Mouse (Mus musculus) cerebellum, adult 11 months (tissue): ENCODE results near the gene Swi5.
"Not testable (repeated sequence)": the region's sequence is repeated elsewhere in the genome, so short reads cannot be mapped to it uniquely, and the experiment has no call there.

ENCODE experiments used
- DNase-seq: peaks from one replicate; pipeline ENCODE4 v3.0.0; 2022

The Swi5 gene

DNA sequence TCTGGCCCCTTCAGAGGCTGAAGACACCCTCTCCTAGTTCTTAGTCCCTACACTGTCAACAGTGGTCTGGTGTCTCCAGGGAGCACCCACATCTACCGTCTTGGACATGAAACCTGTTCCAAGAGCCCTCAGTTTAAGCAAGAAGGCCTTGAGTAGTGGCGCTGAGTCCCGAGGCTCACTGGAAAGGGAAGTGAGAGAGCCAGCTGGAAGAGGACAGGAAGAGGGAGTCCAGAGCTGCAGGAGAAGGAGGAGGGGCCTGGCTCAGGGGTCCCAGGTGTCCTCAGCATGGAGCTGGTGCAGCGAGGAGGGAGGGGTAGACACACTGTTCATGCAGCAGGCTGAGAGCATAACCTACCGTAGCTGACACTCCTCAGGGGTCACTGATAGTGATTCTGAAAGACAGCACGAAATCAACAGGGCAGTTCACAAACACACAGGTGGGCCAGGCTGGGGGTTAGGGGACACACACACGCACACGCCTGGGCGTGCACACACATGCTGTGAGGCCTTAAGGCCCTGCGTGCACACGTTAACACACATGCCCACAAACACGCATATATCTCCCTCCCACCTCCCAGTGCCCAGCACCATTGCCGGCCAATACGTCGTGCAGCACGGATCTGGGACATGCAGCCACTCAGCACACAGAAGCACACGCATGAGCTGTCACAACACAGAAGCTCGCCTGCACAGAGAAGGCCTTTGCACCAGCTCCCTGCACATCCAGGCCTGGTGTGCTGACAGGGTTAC is 22.4 kb upstream of the Swi5 start:
- no peak for DNase-seq

DNA sequence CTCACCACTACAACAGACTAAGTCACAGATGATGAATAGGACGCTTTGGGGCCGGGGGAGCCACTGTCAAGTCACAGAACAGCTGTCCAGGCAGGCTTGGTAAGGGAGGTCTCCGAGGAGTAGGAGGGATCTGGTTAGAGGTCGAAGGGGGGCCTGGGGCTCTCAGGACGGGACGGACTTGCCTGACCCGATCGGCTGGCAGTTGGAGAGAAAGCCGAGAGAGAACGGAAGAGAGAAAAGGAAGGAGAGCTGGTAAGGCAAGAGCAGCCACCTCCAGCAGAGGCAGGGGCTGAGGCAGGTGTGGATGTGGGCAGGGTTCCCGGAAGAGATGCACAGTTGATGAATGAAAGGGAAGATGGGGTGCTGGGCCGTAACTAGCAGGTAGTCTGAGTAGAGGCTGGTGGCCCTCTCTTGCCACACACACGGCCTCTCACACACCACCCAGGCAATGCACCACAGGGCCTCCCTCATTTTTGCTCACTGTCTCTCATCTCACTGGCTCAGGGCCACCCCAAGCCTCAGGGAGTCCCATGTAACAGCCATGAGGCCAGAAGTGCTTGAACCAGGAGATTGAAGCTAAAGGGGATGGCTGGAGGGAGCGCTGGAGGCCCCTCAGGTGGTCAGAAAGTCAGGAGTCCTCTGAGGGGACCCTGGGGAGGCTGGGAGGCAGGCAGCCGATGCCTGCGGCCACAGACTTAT is 21.1 kb upstream of the Swi5 start:
- no peak for DNase-seq

GRCm38 (mm10) chr2:32307941-32308760 is 20.3 kb upstream of the Swi5 start:
- peak; percentile 74 for DNase-seq

DNA sequence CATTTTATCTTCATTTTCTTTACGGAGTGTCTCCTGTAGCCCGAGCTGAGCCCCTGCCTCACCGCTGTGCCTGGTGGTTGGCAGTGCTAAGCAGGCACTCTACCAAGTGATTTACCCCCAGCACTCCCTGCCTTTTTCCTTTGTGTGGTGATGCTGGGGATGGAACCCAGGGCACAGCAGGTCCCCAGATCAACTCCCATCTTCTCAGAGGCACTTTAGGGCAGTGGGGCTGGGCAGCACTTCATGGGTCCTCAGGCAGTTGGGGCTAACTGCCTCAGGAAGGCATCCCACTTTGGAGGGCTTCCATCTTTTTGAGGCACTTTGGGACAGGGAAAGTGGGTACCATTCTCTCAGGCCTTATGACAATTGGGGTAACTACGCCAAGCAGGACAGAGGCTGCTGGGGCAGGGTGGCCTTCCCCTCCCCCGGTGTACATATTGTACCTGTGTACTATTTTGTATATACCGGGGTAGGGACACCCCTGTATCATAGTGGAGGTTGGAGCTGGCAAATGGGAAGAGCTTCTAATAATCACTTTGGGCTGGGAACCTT is 19.4 kb upstream of the Swi5 start:
- no peak for DNase-seq

- DNase-seq = no peak
Observed at GRCm38 (mm10) chr2:32306176-32306575, 18.3 kb upstream of the Swi5 start.

- no peak for DNase-seq
Observed at GRCm38 (mm10) chr2:32305668-32306067, 17.8 kb upstream of the Swi5 start.

DNA sequence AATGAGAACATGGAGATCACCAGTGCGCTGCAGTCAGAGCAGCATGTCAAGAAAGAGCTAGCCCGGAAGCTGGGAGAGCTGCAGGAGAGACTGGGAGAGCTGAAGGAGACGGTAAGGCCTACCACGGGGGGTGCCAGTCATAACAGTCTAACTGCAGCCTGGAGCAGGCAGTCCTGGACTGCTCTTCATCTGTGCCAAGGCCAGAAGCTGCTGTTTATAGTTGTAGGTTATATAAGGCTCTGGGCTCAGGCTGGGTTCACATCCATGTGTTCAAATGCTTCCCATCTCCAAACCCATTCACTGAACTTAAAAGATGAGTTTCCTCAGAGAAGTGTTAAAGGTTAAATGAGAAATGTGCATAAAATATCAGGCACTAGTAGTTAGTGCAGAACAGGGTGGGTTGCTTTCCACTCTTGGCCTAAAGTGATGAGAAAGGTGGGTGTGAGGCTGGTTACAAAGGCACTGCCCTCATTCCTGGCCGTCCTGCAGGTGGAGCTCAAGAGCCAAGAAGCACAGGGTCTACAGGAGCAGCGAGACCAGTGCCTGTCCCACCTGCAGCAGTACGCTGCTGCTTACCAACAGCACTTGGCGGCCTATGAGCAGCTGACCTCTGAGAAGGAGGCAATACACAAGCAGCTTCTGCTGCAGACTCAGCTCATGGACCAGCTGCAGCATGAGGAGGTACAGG is 16.4 kb upstream of the Swi5 start:
- peak; percentile 77 for DNase-seq

DNA sequence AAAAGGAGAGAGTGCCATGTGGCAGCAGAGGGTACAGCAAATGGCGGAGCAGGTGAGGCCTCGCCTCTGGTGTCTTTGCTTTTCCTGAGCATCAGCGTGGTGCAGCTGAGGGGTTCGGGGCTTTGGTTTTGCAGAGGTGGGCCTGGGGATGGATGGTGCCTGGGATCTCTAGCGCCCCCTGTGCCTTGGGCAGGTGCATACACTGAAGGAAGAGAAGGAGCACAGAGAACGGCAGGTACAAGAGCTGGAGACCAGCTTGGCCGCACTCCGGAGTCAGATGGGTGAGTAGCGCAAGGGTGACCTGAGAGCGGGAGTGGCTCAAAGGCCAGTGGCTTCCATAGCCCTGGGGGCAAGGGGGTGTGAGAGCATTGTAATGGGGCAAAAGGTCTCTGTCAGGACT is 15.1 kb upstream of the Swi5 start:
- no peak for DNase-seq

- DNase-seq = no peak
Observed at GRCm38 (mm10) chr2:32299469-32299868, 11.6 kb upstream of the Swi5 start.

- DNase-seq = not testable (repeated sequence)
Observed at GRCm38 (mm10) chr2:32295842-32296241, 8.0 kb upstream of the Swi5 start.

DNA sequence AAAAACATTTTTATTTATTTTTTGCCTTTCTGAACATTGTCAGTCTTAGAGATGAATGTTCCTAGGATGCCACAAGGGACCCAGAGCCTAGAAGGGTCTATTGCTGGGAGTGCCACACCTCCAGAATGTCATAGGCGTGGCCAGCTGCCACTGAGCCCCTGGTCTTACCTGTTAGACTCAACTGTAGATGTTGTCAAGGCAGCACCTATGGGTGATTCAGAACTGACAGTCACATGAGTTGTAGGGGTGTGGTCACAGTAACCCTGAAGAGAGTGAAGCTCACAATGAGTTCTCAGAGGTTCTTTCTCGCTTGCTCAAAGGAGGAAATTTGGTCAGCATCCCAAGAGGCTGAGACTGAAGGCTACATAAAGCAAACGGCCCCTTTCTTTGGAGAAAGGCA is 7.4 kb upstream of the Swi5 start:
- no peak for DNase-seq

DNA sequence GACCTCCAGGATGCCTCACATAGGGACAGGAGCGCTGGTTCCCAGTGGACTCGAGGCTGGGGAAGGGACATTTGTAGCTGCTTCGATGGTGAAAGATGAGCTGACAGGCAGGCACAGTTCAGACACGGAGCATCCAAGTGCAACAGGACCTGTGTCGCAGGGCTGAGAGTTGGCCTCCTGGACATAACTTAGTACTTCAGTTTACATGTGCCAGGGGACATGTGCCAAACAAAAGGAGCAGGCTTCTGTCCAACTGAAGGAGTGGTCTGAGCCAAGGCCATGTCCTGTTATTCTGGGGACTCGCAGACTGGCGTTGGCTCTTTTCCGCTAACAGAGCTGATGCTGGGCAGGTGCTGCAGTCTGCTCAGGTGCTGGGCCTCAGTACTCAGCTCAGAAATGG is 6.5 kb upstream of the Swi5 start:
- DNase-seq = peak; percentile 54

- DNase-seq = no peak
Observed at GRCm38 (mm10) chr2:32289578-32289977, 1.7 kb upstream of the Swi5 start.

- peak; percentile 53 for DNase-seq
Observed at GRCm38 (mm10) chr2:32288371-32288931, 576 bp upstream of the Swi5 start.

GRCm38 (mm10) chr2:32287334-32287840 is 488 bp downstream of the Swi5 start, which contains the start of gene Golga2:
Golga2 (plus strand) TSS chr2:32287384.
- no peak for DNase-seq

DNA sequence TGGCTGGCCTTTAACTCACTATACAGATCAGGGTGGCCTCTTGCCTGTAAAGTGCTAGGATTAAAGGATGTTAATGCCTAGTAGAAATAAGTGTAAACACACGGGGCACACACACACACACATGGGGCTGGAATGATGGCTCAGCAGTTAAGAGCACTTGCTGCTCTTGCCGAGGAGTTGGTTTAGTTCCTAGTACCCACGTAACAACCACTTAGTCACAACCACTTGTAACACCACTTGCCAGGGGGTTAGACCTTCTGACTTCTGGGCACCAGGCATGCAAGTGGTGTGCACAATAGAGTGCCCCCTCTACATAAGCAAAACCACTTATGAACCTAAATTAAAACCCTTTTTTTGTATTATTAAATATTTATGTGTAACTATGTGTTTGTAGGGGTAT is 3.9 kb downstream of the Swi5 start:
- DNase-seq = no peak

DNA sequence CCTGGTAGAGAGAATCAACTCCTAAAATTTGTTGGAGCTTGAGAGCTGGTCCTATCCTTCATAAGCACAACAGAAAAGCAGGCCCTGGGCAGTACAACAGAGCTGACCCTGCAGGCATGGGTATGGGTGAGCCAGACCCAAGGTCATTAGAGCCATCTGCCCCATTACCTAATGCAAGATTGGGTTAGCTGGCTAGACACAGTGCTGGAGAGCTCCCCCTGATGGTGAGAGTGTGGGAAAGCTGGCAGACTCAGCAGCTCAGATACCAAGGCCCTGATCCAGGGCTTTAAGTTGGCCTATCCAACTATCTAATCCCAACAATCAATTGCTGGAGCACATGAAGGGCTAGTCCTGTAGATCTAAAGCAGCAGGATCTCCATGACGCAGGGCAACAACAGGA is 5.1 kb downstream of the Swi5 start:
- peak; percentile 44 for DNase-seq

DNA sequence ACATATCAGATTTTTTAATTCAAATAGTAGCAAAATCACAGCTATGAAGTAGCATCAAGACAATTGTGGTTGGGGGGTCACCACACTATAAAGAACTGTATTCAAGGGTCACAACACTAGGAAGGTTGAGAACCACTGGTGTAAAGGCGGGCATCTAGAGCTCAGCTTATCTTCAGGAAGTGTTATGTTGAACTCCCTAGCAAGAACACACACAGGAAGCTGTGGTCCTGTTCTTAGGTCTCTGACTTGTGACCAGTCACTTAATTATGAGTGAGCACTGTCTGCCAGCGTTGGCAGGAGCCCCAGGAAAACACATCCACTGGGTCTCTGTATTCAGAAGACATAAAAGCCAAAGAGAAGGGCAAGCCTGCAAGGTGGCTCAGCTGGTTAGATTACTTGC is 5.6 kb downstream of the Swi5 start:
- no peak for DNase-seq

DNA sequence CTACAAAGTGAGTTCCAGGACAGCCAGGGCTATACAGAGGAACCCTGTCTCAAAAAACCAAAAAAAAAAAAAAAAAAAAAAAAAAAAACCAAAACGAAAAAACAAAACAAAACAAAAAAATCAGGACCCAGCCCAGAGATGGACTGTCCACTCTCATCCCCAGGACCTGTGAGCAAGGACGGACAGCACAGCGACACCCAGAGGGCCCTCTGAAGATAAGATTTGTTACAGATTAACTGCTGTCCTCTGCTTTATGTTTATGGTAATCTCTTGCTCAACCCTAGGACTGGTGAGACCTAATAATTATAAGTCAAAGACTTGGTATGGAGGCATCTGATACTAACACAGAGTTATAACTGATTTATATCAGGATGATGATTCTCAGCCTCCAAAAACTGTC is 12.1 kb downstream of the Swi5 start:
- DNase-seq = no peak

DNA sequence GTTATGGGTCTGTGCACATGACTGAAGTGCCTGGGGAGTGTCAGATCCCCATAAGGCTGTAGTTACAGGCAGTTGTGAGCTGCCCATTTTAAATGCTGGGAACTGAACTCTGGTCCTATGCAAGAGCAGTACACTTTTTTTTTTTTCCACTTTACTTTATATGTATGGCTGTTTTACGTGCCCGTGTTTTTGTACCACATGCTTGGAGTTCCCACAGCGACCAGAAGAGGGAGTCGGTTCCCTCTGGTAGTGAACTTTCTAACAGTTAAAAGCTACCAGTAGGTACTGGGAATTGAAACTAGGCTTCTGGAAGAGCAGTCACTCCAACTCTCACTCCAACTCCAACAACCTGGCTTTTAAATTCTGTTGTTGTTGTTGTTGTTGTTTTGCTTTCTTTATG is 27.2 kb downstream of the Swi5 start:
- no peak for DNase-seq

DNA sequence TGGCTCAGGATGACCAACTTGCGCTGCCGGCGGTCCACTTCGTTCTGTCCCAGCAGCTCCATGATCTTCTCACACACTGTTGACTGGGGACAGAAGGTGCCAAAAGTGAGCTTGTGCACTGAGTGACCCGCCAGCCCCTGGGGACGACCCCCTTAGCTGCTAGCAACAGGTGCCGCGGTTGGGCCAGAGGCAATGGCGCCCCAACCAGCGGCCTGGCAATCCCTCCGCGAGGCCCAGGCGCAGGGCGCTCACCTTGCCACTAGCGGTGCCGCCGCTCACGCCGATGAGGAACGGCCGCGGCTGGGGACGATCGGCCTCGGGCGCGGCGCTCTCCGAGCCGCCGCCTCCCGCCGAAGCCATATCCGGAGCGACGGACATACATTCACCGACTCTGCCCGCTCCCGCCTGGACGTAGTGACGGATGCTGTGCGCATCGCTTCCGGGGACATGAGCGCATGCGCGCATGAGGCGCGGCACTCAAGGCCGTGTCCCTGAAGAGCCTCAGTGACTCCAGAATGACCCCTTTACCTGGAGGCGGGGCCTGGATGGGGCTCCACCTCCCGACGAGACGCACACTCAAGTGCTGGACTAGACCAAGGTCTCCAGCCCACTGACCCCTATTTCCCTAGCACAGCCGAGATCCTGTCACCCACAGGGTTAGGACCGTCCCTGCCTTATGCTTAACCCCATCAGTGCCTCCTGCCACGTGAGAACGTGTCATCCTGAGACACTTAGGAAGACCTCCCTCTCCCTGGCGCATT is 28.0 kb downstream of the Swi5 start, which contains the start of gene Uck1:
Uck1 (minus strand) TSS at position 503 of the 761 bp plus-strand sequence.
- peak; percentile 90 for DNase-seq
